Mouse (Mus musculus) hindbrain, embryonic 11.5 days (tissue): Measurements from ENCODE around the gene Sec62. TPM values are rescaled to one million over a fixed set of nuclear protein-coding genes. Genes with fewer than 3 reads are reported as not detected.
A peak's percentile ranks its signal among the peaks of the same experiment; 100 is the strongest.

Source experiments
- ATAC-seq: fragments of 200-750 bp; cut with Nextera tagmentation; 2 replicates; pipeline ENCODE4 v1.8.0; 2017; ENCODE audit warnings: mild to moderate bottlenecking, moderate TSS enrichment, moderate library complexity; ENCODE audit not compliant: low FRiP score
- DNase-seq: peaks from one replicate; pipeline ENCODE4 v3.0.0-alpha.2; 2015; ENCODE audit warnings: low spot score
- H3K27ac ChIP-seq: fragments of 300-500 bp; sonication (generic); 2 replicates; pipeline ENCODE4 v1.5.1; 2014; ENCODE audit warnings: mild to moderate bottlenecking, low read depth, low read length
- H3K27me3 ChIP-seq: fragments of 300-500 bp; sonication (generic); 2 replicates; pipeline ENCODE4 v1.6.1; 2014; ENCODE audit warnings: mild to moderate bottlenecking, low read length, moderate library complexity, mixed read lengths; ENCODE audit not compliant: control insufficient read depth, insufficient read depth
- H3K36me3 ChIP-seq: fragments of 300-500 bp; sonication (generic); 2 replicates; pipeline ENCODE4 v1.6.1; 2014; ENCODE audit warnings: mild to moderate bottlenecking, low read length, moderate library complexity, mixed read lengths; ENCODE audit not compliant: control insufficient read depth, insufficient read depth
- H3K4me1 ChIP-seq: fragments of 300-500 bp; sonication (generic); replicated peaks from 2 replicates; pipeline ENCODE4 v1.6.1; 2014; ENCODE audit warnings: low read length, mixed read lengths; ENCODE audit not compliant: control insufficient read depth, insufficient read depth
- H3K4me2 ChIP-seq: fragments of 300-500 bp; sonication (generic); replicated peaks from 2 replicates; pipeline ENCODE4 v1.6.1; 2014; ENCODE audit warnings: mild to moderate bottlenecking, low read depth, low read length
- H3K4me3 ChIP-seq: fragments of 300-500 bp; sonication (generic); 2 replicates; pipeline ENCODE4 v1.5.1; 2014; ENCODE audit warnings: low read depth, low read length
- H3K9ac ChIP-seq: fragments of 300-500 bp; sonication (generic); 2 replicates; pipeline ENCODE4 v1.6.1; 2014; ENCODE audit warnings: low read depth, low read length
- H3K9me3 ChIP-seq: fragments of 300-500 bp; sonication (generic); 2 replicates; pipeline ENCODE4 v1.6.1; 2016; ENCODE audit warnings: low read length; ENCODE audit not compliant: control insufficient read depth
- WGBS: fragments of 180-500 bp; shearing (Covaris S2); extraction: QIAGEN DNeasy Blood & Tissue Kit; methylation state at CpG from one replicate; pipeline ENCODE4 v1.1.7; 2014; 5-methylcytosine and 5-hydroxymethylcytosine counted together
- polyA plus RNA-seq: library from polyadenylated mRNA; unstranded; fragments of >200 nt; fragmentation: Nextera tagmentation; extraction: Ambion mirVana; gene quantifications from 2 replicates; pipeline ENCODE4 v1.2.1, GENCODE M21; 2014

Sec62 gene
- polyA plus RNA-seq, 1 experiment from 2014 or later: 71.5 TPM

GRCm38 (mm10) chr3:30769755-30770515, 22.7 kb upstream of the Sec62 start:
- 66% methylated on average over 10 of the region's 10 CpGs for WGBS
- no peak for ATAC-seq

DNA sequence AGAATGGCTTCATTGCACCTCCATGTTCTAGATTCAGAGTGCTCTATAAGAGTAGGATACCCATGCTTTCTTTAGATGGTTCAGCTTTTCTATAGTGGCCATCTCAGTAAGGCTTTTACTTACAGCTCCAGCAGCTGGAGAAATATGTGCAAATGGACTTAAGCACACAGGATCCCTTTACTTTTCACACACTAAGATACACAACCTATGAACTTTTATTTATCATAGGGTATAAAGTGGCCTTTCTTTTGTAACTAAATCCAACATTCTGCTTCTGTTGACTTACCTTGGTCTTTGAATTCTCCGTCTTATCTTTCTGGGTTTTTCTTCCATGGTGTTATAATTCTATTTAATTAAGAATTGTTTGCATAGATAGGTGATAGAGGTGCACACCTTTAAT, 21.1 kb upstream of the Sec62 start:
- ATAC-seq: no peak
- H3K27ac ChIP-seq: no peak overlapping the region
- no peaks in the 10 kb centered on the region for H3K4me1 ChIP-seq
- H3K9ac ChIP-seq: no peak overlapping the region
- no peaks in the 10 kb centered on the region for H3K9me3 ChIP-seq
- H3K27me3 ChIP-seq: no peaks in the 10 kb centered on the region
- WGBS: 95% methylated on average over 1 of the region's 1 CpGs
- no peaks in the 10 kb centered on the region for H3K36me3 ChIP-seq
- H3K4me3 ChIP-seq: no peak overlapping the region
- H3K4me2 ChIP-seq: no peak overlapping the region
- no peak for DNase-seq

More at GRCm38 (mm10) chr3:30769755-30770515, 22.7 kb upstream of the Sec62 start:
- no peak overlapping the region for H3K9ac ChIP-seq
- no peak overlapping the region for H3K4me3 ChIP-seq
- H3K4me2 ChIP-seq: no peak overlapping the region
- no peaks in the 10 kb centered on the region for H3K27me3 ChIP-seq
- no peaks in the 10 kb centered on the region for H3K9me3 ChIP-seq
- no peak for DNase-seq
- H3K4me1 ChIP-seq: no peaks in the 10 kb centered on the region
- no peak overlapping the region for H3K27ac ChIP-seq
- no peaks in the 10 kb centered on the region for H3K36me3 ChIP-seq

DNA sequence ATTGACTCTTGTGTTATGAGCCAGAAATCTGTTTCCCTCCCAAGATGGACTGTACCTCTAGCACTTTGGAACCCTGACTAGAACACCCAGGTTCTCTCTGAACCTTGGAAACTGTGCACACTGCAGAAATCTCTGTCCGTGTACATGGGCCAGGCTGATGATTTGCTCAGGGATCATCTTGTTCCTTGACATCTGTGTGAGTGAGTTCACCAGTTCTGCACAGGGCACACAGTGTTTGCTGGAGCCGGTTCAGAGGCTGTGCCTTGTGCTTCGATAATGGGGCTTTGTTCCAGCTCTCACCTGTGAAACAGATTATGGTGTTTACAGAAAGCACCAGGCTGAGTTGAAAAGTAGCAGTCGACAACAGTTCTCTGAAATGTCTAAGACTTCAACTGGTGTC, 20.0 kb upstream of the Sec62 start:
- Histone ChIP-seq H3K36me3 (no peaks in the 10 kb centered on the region), H3K9me3 (no peaks in the 10 kb centered on the region), H3K4me1 (no peaks in the 10 kb centered on the region), H3K4me3 (no peak overlapping the region), H3K9ac (no peak overlapping the region), H3K27ac (no peak overlapping the region), H3K4me2 (no peak overlapping the region), H3K27me3 (no peaks in the 10 kb centered on the region)
- ATAC-seq: no peak
- DNase-seq: no peak
- WGBS: 78% methylated on average over 4 of the region's 4 CpGs

- no peaks in the 10 kb centered on the region for H3K36me3 ChIP-seq
- no peaks in the 10 kb centered on the region for H3K27me3 ChIP-seq
- WGBS: 89% methylated on average over 5 of the region's 5 CpGs
- no peaks in the 10 kb centered on the region for H3K9me3 ChIP-seq
- no peaks in the 10 kb centered on the region for H3K4me1 ChIP-seq
- no peak overlapping the region for H3K27ac ChIP-seq
- no peak overlapping the region for H3K9ac ChIP-seq
- ATAC-seq: no peak
- H3K4me3 ChIP-seq: no peak overlapping the region
- DNase-seq: no peak
- H3K4me2 ChIP-seq: no peak overlapping the region
These were observed 18.0 kb upstream of the Sec62 start for GRCm38 (mm10) chr3:30774677-30775076.

DNA sequence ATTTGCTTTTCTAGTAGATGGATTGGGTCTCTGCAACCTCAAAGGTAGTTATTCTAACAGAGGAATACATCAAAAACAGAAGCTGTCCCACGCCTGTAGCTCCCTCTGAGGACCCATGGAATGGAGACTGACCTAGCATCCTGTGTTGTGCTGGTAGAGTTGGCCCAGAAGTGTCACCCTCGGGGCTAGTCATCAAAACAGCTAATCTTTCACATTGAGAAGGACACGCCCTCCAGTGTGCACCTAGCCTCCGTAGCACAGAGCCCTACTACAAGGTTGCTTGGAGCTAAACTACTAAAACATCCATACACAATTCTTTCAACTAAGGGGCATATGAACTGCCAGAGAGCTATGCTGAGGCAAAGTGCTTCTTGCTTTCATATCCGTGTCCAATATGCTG, 14.7 kb upstream of the Sec62 start:
- Histone ChIP-seq H3K4me2 (no peak overlapping the region), H3K27me3 (no peaks in the 10 kb centered on the region), H3K4me1 (no peaks in the 10 kb centered on the region), H3K36me3 (no peaks in the 10 kb centered on the region), H3K9ac (no peak overlapping the region), H3K4me3 (no peak overlapping the region), H3K9me3 (no peaks in the 10 kb centered on the region), H3K27ac (no peak overlapping the region)
- ATAC-seq (no peak), DNase-seq (no peak)
- 82% methylated on average over 5 of the region's 5 CpGs for WGBS

DNA sequence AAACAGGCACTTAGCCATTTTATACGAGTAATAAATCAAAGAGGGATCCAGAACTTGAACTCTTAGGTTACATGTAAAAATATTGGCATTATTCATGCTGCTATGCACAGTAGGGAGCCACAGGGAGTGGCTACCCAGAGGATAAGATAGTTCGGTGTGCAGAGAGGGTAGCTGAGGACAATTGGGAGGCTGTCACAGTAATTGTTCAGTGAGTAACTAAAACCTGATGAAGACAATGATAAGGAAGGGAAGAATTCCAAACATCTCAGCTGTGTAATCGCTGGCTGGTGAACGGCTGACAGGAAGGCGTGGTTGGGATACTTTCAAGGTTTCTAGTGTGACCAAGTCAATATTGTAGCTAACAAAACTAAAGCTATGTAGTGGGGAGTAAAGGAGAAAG, 4.1 kb upstream of the Sec62 start:
- WGBS: 12% methylated on average over 5 of the region's 5 CpGs
- Histone ChIP-seq H3K9me3 (no peaks in the 10 kb centered on the region), H3K36me3 (no peaks in the 10 kb centered on the region), H3K4me3 (no peak overlapping the region), H3K9ac (no peak overlapping the region), H3K27me3 (no peaks in the 10 kb centered on the region), H3K4me1 (no peaks in the 10 kb centered on the region), H3K27ac (no peak overlapping the region), H3K4me2 (no peak overlapping the region)
- ATAC-seq: no peak
- no peak for DNase-seq

- Histone ChIP-seq H3K27ac (peak overlapping the region; percentile 86), H3K9me3 (no peaks in the 10 kb centered on the region), H3K9ac (peak overlapping the region; percentile 98), H3K4me1 (no peaks in the 10 kb centered on the region), H3K36me3 (no peaks in the 10 kb centered on the region), H3K27me3 (no peaks in the 10 kb centered on the region), H3K4me3 (peak overlapping the region; percentile 94), H3K4me2 (peak overlapping the region; percentile 34)
- peak; percentile 90 for ATAC-seq
- no peak for DNase-seq
- under 1% methylated on average over 68 of the region's 75 CpGs for WGBS
These were observed 937 bp downstream of the Sec62 start for GRCm38 (mm10) chr3:30793403-30794221.

- ATAC-seq: no peak
- WGBS: 97% methylated on average over 3 of the region's 3 CpGs
- no peak overlapping the region for H3K4me2 ChIP-seq
These were observed 9.5 kb downstream of the Sec62 start for GRCm38 (mm10) chr3:30802171-30802570.

More at GRCm38 (mm10) chr3:30802171-30802570, 9.5 kb downstream of the Sec62 start:
- Histone ChIP-seq H3K4me1 (no peaks in the 10 kb centered on the region), H3K27me3 (no peaks in the 10 kb centered on the region), H3K9ac (no peak overlapping the region), H3K9me3 (no peaks in the 10 kb centered on the region), H3K4me3 (no peak overlapping the region), H3K36me3 (peaks cover 5% of the 10 kb centered on the region; the same call in 1 of the 2 replicates), H3K27ac (no peak overlapping the region)
- no peak for DNase-seq
